Mouse (Mus musculus): Measurements from ENCODE around the gene Glrx. TPM values are rescaled to one million over a fixed set of nuclear protein-coding genes. Genes with fewer than 3 reads are reported as not detected.
A peak's percentile ranks its signal among the peaks of the same experiment; 100 is the strongest.

The Glrx gene
- polyA plus RNA-seq, 1 experiment from 2014 or later = 39.6 TPM

DNA sequence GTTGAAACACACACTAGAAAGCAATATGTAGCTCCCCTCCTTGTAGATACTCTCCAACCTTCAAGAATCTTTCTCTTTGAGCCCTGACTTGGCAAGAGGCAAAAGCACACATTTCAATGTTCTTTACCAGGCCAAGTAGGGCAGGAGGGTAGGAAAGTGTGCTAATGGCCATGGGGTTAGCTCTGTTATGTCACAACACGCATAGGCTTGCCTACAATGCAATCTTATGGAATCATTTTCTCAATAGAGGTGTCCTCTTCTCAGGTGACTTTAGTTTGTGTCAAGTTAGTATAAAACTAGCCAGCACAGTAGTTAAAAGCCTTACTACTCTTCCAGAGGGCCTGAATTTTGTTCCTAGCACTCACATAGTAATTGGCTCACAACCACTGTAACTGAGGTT, 9.0 kb upstream of the Glrx start:
- Histone ChIP-seq H3K4me3 (ENCODE audit: low read depth, low read length) (no peak overlapping the region), H3K9me3 (ENCODE audit: control insufficient read depth, low read length) (no peaks in the 10 kb centered on the region), H3K27me3 (ENCODE audit: control insufficient read depth, insufficient read depth, low read length) (no peaks in the 10 kb centered on the region), H3K4me2 (ENCODE audit: low read depth) (no peak overlapping the region), H3K4me1 (ENCODE audit: control insufficient read depth, insufficient read depth, low read length) (no peaks in the 10 kb centered on the region), H3K9ac (ENCODE audit: low read length) (no peak overlapping the region), H3K27ac (ENCODE audit: low read depth, low read length) (no peak overlapping the region), H3K36me3 (ENCODE audit: control insufficient read depth, insufficient read depth, low read length) (no peaks in the 10 kb centered on the region)
- DNase-seq (ENCODE audit: low spot score) = no peak
- ATAC-seq (ENCODE audit: insufficient read depth, low FRiP score, low TSS enrichment) = no peak
- 90% methylated on average over 1 of the region's 1 CpGs for WGBS

DNA sequence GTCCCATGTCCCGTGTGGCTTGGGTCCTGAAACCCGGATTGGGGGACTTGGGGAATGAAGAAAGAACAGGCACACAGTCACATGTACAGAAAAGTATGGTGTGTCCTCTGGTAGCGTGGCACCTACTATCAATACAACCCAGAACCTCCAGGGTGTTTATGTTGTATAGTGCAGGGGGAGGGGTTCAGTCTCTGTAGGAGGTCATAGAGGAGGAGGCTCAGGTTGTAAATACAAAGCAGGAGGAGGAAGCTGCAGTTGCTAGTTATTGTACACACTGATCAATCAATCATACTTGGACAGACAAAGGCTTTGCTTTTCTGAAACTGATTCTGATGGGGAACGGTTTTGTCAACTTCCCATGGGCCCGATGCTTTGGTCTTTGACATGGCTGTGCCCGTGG, 8.0 kb upstream of the Glrx start:
- no peaks in the 10 kb centered on the region for H3K9me3 ChIP-seq (ENCODE audit: control insufficient read depth, low read length)
- no peaks in the 10 kb centered on the region for H3K4me1 ChIP-seq (ENCODE audit: control insufficient read depth, insufficient read depth, low read length)
- H3K27me3 ChIP-seq (ENCODE audit: control insufficient read depth, insufficient read depth, low read length) = no peaks in the 10 kb centered on the region
- WGBS = 79% methylated on average over 6 of the region's 6 CpGs
- no peaks in the 10 kb centered on the region for H3K36me3 ChIP-seq (ENCODE audit: control insufficient read depth, insufficient read depth, low read length)
- ATAC-seq (ENCODE audit: insufficient read depth, low FRiP score, low TSS enrichment) (no peak), DNase-seq (ENCODE audit: low spot score) (no peak)
- H3K9ac ChIP-seq (ENCODE audit: low read length) = no peak overlapping the region
- H3K4me3 ChIP-seq (ENCODE audit: low read depth, low read length) = no peak overlapping the region
- no peak overlapping the region for H3K27ac ChIP-seq (ENCODE audit: low read depth, low read length)
- no peak overlapping the region for H3K4me2 ChIP-seq (ENCODE audit: low read depth)

DNA sequence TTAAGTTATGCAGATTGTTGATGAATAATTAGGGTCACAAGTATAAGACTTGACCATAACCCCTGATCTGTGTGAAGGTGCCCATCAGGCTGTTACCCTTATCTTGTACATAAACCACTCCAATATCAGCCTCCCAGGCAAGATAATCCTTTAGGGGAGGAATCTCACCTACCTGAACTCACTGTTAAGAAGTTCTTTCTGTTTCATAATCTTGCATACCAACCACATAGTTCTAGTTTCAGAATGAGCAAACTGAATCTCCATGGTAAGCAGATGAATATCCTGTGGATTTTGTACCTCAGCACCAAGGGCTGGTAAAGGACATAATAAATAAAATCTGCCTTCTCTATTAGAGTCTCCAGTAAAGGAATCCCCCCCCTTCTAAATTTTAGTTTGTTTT, 7.0 kb upstream of the Glrx start:
- Histone ChIP-seq H3K9me3 (ENCODE audit: control insufficient read depth, low read length) (no peaks in the 10 kb centered on the region), H3K4me3 (ENCODE audit: low read depth, low read length) (no peak overlapping the region), H3K4me1 (ENCODE audit: control insufficient read depth, insufficient read depth, low read length) (no peaks in the 10 kb centered on the region), H3K36me3 (ENCODE audit: control insufficient read depth, insufficient read depth, low read length) (no peaks in the 10 kb centered on the region), H3K27ac (ENCODE audit: low read depth, low read length) (no peak overlapping the region), H3K9ac (ENCODE audit: low read length) (no peak overlapping the region), H3K4me2 (ENCODE audit: low read depth) (no peak overlapping the region), H3K27me3 (ENCODE audit: control insufficient read depth, insufficient read depth, low read length) (no peaks in the 10 kb centered on the region)
- ATAC-seq (ENCODE audit: insufficient read depth, low FRiP score, low TSS enrichment) = no peak
- DNase-seq (ENCODE audit: low spot score) = no peak

DNA sequence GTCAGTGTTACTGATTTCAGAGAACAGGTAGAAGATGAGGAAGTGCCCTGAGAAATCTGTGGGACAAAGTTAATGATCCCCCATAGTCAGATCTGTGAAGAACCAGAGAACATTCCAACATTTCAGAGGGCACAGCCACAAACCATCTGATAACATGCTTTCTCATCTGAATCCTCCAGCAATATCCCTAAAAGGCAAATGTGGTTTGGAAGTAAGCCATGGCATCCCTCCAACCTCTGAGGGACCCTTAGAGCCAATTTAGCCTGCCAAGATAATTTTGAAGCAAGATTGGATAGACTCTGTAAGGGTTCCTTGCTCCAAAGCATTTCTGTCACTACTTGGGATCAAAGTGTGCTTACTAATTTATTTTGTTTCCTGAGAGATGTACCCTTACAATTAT, 6.2 kb upstream of the Glrx start:
- Histone ChIP-seq H3K4me3 (ENCODE audit: low read depth, low read length) (no peak overlapping the region), H3K9me3 (ENCODE audit: control insufficient read depth, low read length) (no peaks in the 10 kb centered on the region), H3K27me3 (ENCODE audit: control insufficient read depth, insufficient read depth, low read length) (no peaks in the 10 kb centered on the region), H3K4me2 (ENCODE audit: low read depth) (no peak overlapping the region), H3K4me1 (ENCODE audit: control insufficient read depth, insufficient read depth, low read length) (no peaks in the 10 kb centered on the region), H3K27ac (ENCODE audit: low read depth, low read length) (no peak overlapping the region), H3K9ac (ENCODE audit: low read length) (no peak overlapping the region), H3K36me3 (ENCODE audit: control insufficient read depth, insufficient read depth, low read length) (no peaks in the 10 kb centered on the region)
- DNase-seq (ENCODE audit: low spot score) (no peak), ATAC-seq (ENCODE audit: insufficient read depth, low FRiP score, low TSS enrichment) (no peak)

DNA sequence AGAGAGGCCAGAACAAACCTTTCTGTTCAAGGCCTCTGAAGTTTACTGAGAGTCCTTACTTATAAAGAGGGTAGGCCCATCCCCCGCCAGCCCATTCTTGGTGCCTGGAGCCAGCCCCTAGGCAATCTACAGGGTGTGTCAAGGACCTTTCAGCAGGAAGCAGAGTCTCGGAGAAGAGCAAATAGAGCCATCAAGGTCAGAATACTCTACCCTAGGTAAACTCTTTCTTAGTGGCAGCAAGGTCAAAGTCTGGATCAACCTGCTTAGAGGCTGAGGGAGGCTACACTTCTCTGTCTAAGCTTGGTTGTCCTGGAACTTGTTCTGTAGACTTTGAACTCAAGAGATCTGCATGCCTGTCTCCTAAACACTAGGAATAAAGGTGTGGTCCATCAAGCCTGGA, 4.2 kb upstream of the Glrx start:
- no peak overlapping the region for H3K27ac ChIP-seq (ENCODE audit: low read depth, low read length)
- no peaks in the 10 kb centered on the region for H3K27me3 ChIP-seq (ENCODE audit: control insufficient read depth, insufficient read depth, low read length)
- no peaks in the 10 kb centered on the region for H3K36me3 ChIP-seq (ENCODE audit: control insufficient read depth, insufficient read depth, low read length)
- WGBS = 63% methylated on average over 2 of the region's 2 CpGs
- no peak overlapping the region for H3K9ac ChIP-seq (ENCODE audit: low read length)
- H3K4me3 ChIP-seq (ENCODE audit: low read depth, low read length) = no peak overlapping the region
- DNase-seq (ENCODE audit: low spot score) = no peak
- ATAC-seq (ENCODE audit: insufficient read depth, low FRiP score, low TSS enrichment) = no peak
- H3K4me2 ChIP-seq (ENCODE audit: low read depth) = no peak overlapping the region
- H3K4me1 ChIP-seq (ENCODE audit: control insufficient read depth, insufficient read depth, low read length) = no peaks in the 10 kb centered on the region
- no peaks in the 10 kb centered on the region for H3K9me3 ChIP-seq (ENCODE audit: control insufficient read depth, low read length)

DNA sequence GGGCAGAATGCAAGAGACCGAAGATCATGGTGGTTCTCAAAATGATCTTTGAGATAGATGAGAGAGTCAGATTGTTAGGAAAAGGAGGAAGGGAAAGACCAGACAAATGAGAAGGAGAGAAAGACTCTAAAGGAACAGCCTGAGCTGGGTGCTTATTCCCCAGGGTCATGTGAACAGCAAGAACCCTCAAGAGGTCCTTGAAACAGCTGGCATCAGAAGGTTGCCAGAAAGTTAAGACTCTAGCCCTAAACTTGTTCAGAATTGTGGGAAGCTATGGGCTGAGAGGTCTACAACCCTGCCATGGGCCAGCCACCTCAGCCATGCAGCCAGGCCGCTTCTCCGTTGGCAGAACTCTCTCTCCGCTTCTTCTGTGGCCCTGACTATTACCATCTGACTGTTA, 1.2 kb upstream of the Glrx start:
- Histone ChIP-seq H3K9ac (ENCODE audit: low read length) (no peak overlapping the region), H3K36me3 (ENCODE audit: control insufficient read depth, insufficient read depth, low read length) (no peaks in the 10 kb centered on the region), H3K4me1 (ENCODE audit: control insufficient read depth, insufficient read depth, low read length) (peaks cover 7% of the 10 kb centered on the region; the same call in 1 of the 2 replicates), H3K4me3 (ENCODE audit: low read depth, low read length) (no peak overlapping the region), H3K27me3 (ENCODE audit: control insufficient read depth, insufficient read depth, low read length) (no peaks in the 10 kb centered on the region), H3K4me2 (ENCODE audit: low read depth) (no peak overlapping the region), H3K9me3 (ENCODE audit: control insufficient read depth, low read length) (no peaks in the 10 kb centered on the region), H3K27ac (ENCODE audit: low read depth, low read length) (no peak overlapping the region)
- ATAC-seq (ENCODE audit: insufficient read depth, low FRiP score, low TSS enrichment) = no peak
- DNase-seq (ENCODE audit: low spot score) = no peak
- 92% methylated on average over 4 of the region's 4 CpGs for WGBS

DNA sequence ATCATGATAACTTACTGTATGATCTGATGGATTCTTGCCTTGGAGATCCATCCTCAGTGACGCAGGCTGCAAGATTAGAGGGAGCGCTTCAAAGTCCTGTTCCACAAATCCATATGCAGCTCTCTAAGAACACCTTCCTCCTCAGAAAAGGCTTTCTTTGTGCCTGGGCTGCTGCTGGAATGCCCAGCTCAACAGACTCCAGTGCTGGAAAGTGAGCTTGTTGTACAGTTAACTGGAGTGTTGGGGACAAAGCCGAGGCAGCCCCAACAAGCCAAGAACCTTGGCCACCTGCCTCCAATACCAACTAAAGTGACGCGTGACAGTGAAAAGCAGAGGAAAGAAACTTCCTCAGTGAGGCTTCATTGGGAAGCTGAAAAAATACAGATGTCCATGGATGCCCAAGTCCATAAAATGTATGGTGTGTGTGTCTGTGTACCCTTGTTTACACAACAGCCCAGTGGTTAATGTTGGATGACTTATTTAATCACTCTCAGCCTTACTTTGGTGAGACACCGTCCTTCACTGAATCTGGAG, 1.2 kb downstream of the Glrx start:
- no peak for DNase-seq (ENCODE audit: low spot score)
- WGBS = 65% methylated on average over 6 of the region's 6 CpGs

DNA sequence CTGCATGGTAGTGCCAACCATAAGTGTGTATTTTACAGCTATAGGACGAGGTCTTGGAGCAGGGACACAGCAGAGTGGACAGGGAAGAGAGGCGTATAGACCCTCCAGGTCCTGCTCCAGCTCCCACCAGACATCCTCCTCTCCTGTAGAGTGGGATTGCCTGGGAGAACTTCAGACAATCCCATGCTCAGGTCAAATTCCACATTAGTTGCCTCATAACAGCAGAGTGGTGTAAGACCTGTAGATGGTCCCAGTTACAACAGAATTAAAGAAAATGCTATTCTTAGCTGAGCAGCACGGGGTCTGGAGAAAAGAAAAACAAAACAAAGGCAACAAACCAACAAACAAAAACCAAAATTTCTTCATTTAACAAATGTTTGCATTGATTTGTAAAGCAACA, 2.3 kb downstream of the Glrx start:
- no peak overlapping the region for H3K9ac ChIP-seq (ENCODE audit: low read length)
- H3K36me3 ChIP-seq (ENCODE audit: control insufficient read depth, insufficient read depth, low read length) = no peaks in the 10 kb centered on the region
- H3K4me3 ChIP-seq (ENCODE audit: low read depth, low read length) = no peak overlapping the region
- H3K27me3 ChIP-seq (ENCODE audit: control insufficient read depth, insufficient read depth, low read length) = no peaks in the 10 kb centered on the region
- H3K4me2 ChIP-seq (ENCODE audit: low read depth) = no peak overlapping the region
- H3K4me1 ChIP-seq (ENCODE audit: control insufficient read depth, insufficient read depth, low read length) = peaks cover 7% of the 10 kb centered on the region; the same call in 1 of the 2 replicates
- no peak overlapping the region for H3K27ac ChIP-seq (ENCODE audit: low read depth, low read length)
- ATAC-seq (ENCODE audit: insufficient read depth, low FRiP score, low TSS enrichment) (no peak), DNase-seq (ENCODE audit: low spot score) (no peak)
- H3K9me3 ChIP-seq (ENCODE audit: control insufficient read depth, low read length) = no peaks in the 10 kb centered on the region
- WGBS = 82% methylated on average over 3 of the region's 3 CpGs

More for the DNA sequence above, 1.2 kb downstream of the Glrx start:
- H3K4me2 ChIP-seq (ENCODE audit: low read depth) = peak overlapping the region; percentile 50
- peak overlapping the region; percentile 50 for H3K4me3 ChIP-seq (ENCODE audit: low read depth, low read length)
- H3K9ac ChIP-seq (ENCODE audit: low read length) = peak overlapping the region; percentile 62
- no peaks in the 10 kb centered on the region for H3K27me3 ChIP-seq (ENCODE audit: control insufficient read depth, insufficient read depth, low read length)
- H3K36me3 ChIP-seq (ENCODE audit: control insufficient read depth, insufficient read depth, low read length) = no peaks in the 10 kb centered on the region
- no peak for ATAC-seq (ENCODE audit: insufficient read depth, low FRiP score, low TSS enrichment)
- peaks cover 7% of the 10 kb centered on the region; the same call in 1 of the 2 replicates for H3K4me1 ChIP-seq (ENCODE audit: control insufficient read depth, insufficient read depth, low read length)
- H3K9me3 ChIP-seq (ENCODE audit: control insufficient read depth, low read length) = no peaks in the 10 kb centered on the region
- H3K27ac ChIP-seq (ENCODE audit: low read depth, low read length) = no peak overlapping the region

DNA sequence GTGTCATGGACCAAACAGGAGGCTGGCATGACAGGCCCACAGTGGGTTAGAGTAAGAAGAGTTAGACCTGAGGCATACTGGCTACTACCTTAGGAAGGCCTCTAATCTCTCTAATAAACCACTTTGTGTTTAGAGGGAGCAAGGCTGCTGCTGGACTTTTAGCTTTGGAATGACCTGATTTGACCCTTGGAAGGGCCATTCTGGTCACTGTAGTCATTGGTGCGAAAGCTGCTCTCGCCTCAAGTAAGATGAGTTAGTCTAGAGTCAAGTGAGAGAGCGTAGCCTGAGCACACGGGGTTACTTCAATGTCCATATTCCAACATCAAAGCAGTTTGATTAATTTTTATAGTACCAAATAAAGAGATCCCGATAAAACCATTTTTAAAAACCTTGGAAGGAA, 3.7 kb downstream of the Glrx start:
- H3K9ac ChIP-seq (ENCODE audit: low read length) = no peak overlapping the region
- ATAC-seq (ENCODE audit: insufficient read depth, low FRiP score, low TSS enrichment) = no peak
- H3K4me3 ChIP-seq (ENCODE audit: low read depth, low read length) = no peak overlapping the region
- H3K4me2 ChIP-seq (ENCODE audit: low read depth) = no peak overlapping the region
- H3K27me3 ChIP-seq (ENCODE audit: control insufficient read depth, insufficient read depth, low read length) = no peaks in the 10 kb centered on the region
- DNase-seq (ENCODE audit: low spot score) = no peak
- H3K27ac ChIP-seq (ENCODE audit: low read depth, low read length) = no peak overlapping the region
- 95% methylated on average over 5 of the region's 5 CpGs for WGBS
- H3K36me3 ChIP-seq (ENCODE audit: control insufficient read depth, insufficient read depth, low read length) = no peaks in the 10 kb centered on the region
- no peaks in the 10 kb centered on the region for H3K9me3 ChIP-seq (ENCODE audit: control insufficient read depth, low read length)
- peaks cover 7% of the 10 kb centered on the region; the same call in 1 of the 2 replicates for H3K4me1 ChIP-seq (ENCODE audit: control insufficient read depth, insufficient read depth, low read length)

Data from neural tube, embryonic 11.5 days (tissue).